Mouse (Mus musculus): ENCODE data around the gene Pitpnm2. TPM values are rescaled to one million over a fixed set of nuclear protein-coding genes. Genes with fewer than 3 reads are reported as not detected.
A peak's percentile ranks its signal among the peaks of the same experiment; 100 is the strongest.
"Not testable (repeated sequence)": the region's sequence is repeated elsewhere in the genome, so short reads cannot be mapped to it uniquely, and the experiment has no call there.

The Pitpnm2 gene
- 4.6 and 4.8 TPM in 2 replicates for polyA plus RNA-seq (2015; fragmentation: Nextera tagmentation; extraction: Ambion mirVana)

GRCm38 (mm10) chr5:124249614-124250591 lies at the start of gene Pitpnm2:
TSS of gene Pitpnm2 (minus strand) at chr5:124249760.
- Histone ChIP-seq H3K27me3 (no peaks in the 10 kb centered on the region), H3K36me3 (peaks cover 25% of the 10 kb centered on the region), H3K4me3 (peak within 1 kb of the TSS; percentile 74), H3K4me2 (peak within 1 kb of the TSS; percentile 85), H3K9me3 (no peaks in the 10 kb centered on the region), H3K4me1 (peaks cover 18% of the 10 kb centered on the region), H3K27ac (peak within 1 kb of the TSS; percentile 72), H3K9ac (peak within 1 kb of the TSS; percentile 87)
- ATAC-seq (ENCODE audit: insufficient number of reproducible peaks, insufficient read depth, low FRiP score, low TSS enrichment, low read depth): peak; percentile 57; the same call in 1 of the 2 replicates
- under 1% methylated on average over 65 of the region's 90 CpGs for WGBS

- peaks cover 63% of the 10 kb centered on the region for H3K36me3 ChIP-seq
- H3K27ac ChIP-seq, H3K4me3 ChIP-seq: not testable (repeated sequence)
Observed at GRCm38 (mm10) chr5:124299307-124299706, 49.7 kb upstream of the Pitpnm2 start.

GRCm38 (mm10) chr5:124296475-124296874 lies 46.9 kb upstream of the Pitpnm2 start:
- H3K4me2 ChIP-seq: no peak overlapping the region
- no peaks in the 10 kb centered on the region for H3K27me3 ChIP-seq
- ATAC-seq (ENCODE audit: insufficient number of reproducible peaks, insufficient read depth, low FRiP score, low TSS enrichment, low read depth): no peak
- no peak overlapping the region for H3K9ac ChIP-seq
- H3K4me1 ChIP-seq: no peaks in the 10 kb centered on the region
- no peaks in the 10 kb centered on the region for H3K9me3 ChIP-seq
- no peak overlapping the region for H3K4me3 ChIP-seq
- peaks cover 75% of the 10 kb centered on the region for H3K36me3 ChIP-seq
- WGBS: 96% methylated on average over 4 of the region's 4 CpGs
- no peak overlapping the region for H3K27ac ChIP-seq

More at GRCm38 (mm10) chr5:124299307-124299706, 49.7 kb upstream of the Pitpnm2 start:
- not testable (repeated sequence) for H3K4me2 ChIP-seq; H3K9me3 ChIP-seq; H3K4me1 ChIP-seq; ATAC-seq (ENCODE audit: insufficient number of reproducible peaks, insufficient read depth, low FRiP score, low TSS enrichment, low read depth); H3K9ac ChIP-seq; H3K27me3 ChIP-seq
- WGBS: 53% methylated on average over 4 of the region's 4 CpGs

GRCm38 (mm10) chr5:124293967-124294366 lies 44.4 kb upstream of the Pitpnm2 start:
- 92% methylated on average over 5 of the region's 5 CpGs for WGBS
- no peak for ATAC-seq (ENCODE audit: insufficient number of reproducible peaks, insufficient read depth, low FRiP score, low TSS enrichment, low read depth)

GRCm38 (mm10) chr5:124290216-124290615 lies 40.7 kb upstream of the Pitpnm2 start:
- H3K36me3 ChIP-seq: peaks cover 90% of the 10 kb centered on the region
- H3K4me1 ChIP-seq: no peaks in the 10 kb centered on the region
- 89% methylated on average over 4 of the region's 4 CpGs for WGBS
- no peak overlapping the region for H3K9ac ChIP-seq
- no peak for ATAC-seq (ENCODE audit: insufficient number of reproducible peaks, insufficient read depth, low FRiP score, low TSS enrichment, low read depth)
- no peaks in the 10 kb centered on the region for H3K27me3 ChIP-seq
- H3K4me2 ChIP-seq: no peak overlapping the region
- no peak overlapping the region for H3K27ac ChIP-seq
- H3K9me3 ChIP-seq: peaks cover 3% of the 10 kb centered on the region; the same call in 1 of the 2 replicates
- H3K4me3 ChIP-seq: no peak overlapping the region

More at GRCm38 (mm10) chr5:124293967-124294366, 44.4 kb upstream of the Pitpnm2 start:
- Histone ChIP-seq H3K4me2 (no peak overlapping the region), H3K27ac (no peak overlapping the region), H3K4me1 (no peaks in the 10 kb centered on the region), H3K27me3 (no peaks in the 10 kb centered on the region), H3K9me3 (no peaks in the 10 kb centered on the region), H3K36me3 (peaks cover 86% of the 10 kb centered on the region), H3K9ac (no peak overlapping the region), H3K4me3 (no peak overlapping the region)

- Histone ChIP-seq H3K27ac (no peak overlapping the region), H3K4me2 (no peak overlapping the region), H3K9ac (no peak overlapping the region), H3K4me3 (no peak overlapping the region), H3K27me3 (no peaks in the 10 kb centered on the region), H3K36me3 (peaks cover 82% of the 10 kb centered on the region), H3K9me3 (peaks cover 3% of the 10 kb centered on the region; the same call in 1 of the 2 replicates), H3K4me1 (no peaks in the 10 kb centered on the region)
- no peak for ATAC-seq (ENCODE audit: insufficient number of reproducible peaks, insufficient read depth, low FRiP score, low TSS enrichment, low read depth)
- WGBS: 96% methylated on average over 6 of the region's 6 CpGs
Observed at GRCm38 (mm10) chr5:124287616-124288247, 38.2 kb upstream of the Pitpnm2 start.

GRCm38 (mm10) chr5:124284330-124284729 lies 34.8 kb upstream of the Pitpnm2 start:
- ATAC-seq (ENCODE audit: insufficient number of reproducible peaks, insufficient read depth, low FRiP score, low TSS enrichment, low read depth): no peak
- H3K4me3 ChIP-seq: no peak overlapping the region
- no peak overlapping the region for H3K4me2 ChIP-seq
- H3K27ac ChIP-seq: no peak overlapping the region
- H3K36me3 ChIP-seq: peaks cover 78% of the 10 kb centered on the region
- no peaks in the 10 kb centered on the region for H3K27me3 ChIP-seq
- no peaks in the 10 kb centered on the region for H3K4me1 ChIP-seq
- no peak overlapping the region for H3K9ac ChIP-seq
- H3K9me3 ChIP-seq: peaks cover 3% of the 10 kb centered on the region; the same call in 1 of the 2 replicates
- WGBS: 58% methylated on average over 3 of the region's 3 CpGs

GRCm38 (mm10) chr5:124282854-124283253 lies 33.3 kb upstream of the Pitpnm2 start:
- Histone ChIP-seq H3K4me1 (no peaks in the 10 kb centered on the region), H3K27me3 (no peaks in the 10 kb centered on the region), H3K4me2 (no peak overlapping the region), H3K27ac (no peak overlapping the region), H3K9ac (no peak overlapping the region), H3K36me3 (peaks cover 77% of the 10 kb centered on the region), H3K9me3 (peaks cover 2% of the 10 kb centered on the region; the same call in 1 of the 2 replicates), H3K4me3 (no peak overlapping the region)
- no peak for ATAC-seq (ENCODE audit: insufficient number of reproducible peaks, insufficient read depth, low FRiP score, low TSS enrichment, low read depth)
- 93% methylated on average over 2 of the region's 2 CpGs for WGBS

- Histone ChIP-seq H3K9me3 (no peaks in the 10 kb centered on the region), H3K27me3 (no peaks in the 10 kb centered on the region), H3K9ac (no peak overlapping the region), H3K36me3 (peaks cover 38% of the 10 kb centered on the region), H3K4me3 (no peak overlapping the region), H3K4me2 (no peak overlapping the region), H3K27ac (0 out of 2 replicates have a peak overlapping the region, but pooled peaks have one; percentile 28), H3K4me1 (peaks cover 15% of the 10 kb centered on the region)
- 87% methylated on average over 5 of the region's 5 CpGs for WGBS
- no peak for ATAC-seq (ENCODE audit: insufficient number of reproducible peaks, insufficient read depth, low FRiP score, low TSS enrichment, low read depth)
Observed at GRCm38 (mm10) chr5:124270226-124270625, 20.7 kb upstream of the Pitpnm2 start.

GRCm38 (mm10) chr5:124269661-124270060 lies 20.1 kb upstream of the Pitpnm2 start:
- WGBS: 38% methylated on average over 11 of the region's 11 CpGs
- no peak for ATAC-seq (ENCODE audit: insufficient number of reproducible peaks, insufficient read depth, low FRiP score, low TSS enrichment, low read depth)
- H3K36me3 ChIP-seq: peaks cover 36% of the 10 kb centered on the region

GRCm38 (mm10) chr5:124267652-124268051 lies 18.1 kb upstream of the Pitpnm2 start:
- Histone ChIP-seq H3K4me1 (peaks cover 15% of the 10 kb centered on the region), H3K27me3 (no peaks in the 10 kb centered on the region), H3K4me2 (no peak overlapping the region), H3K9me3 (no peaks in the 10 kb centered on the region), H3K9ac (no peak overlapping the region), H3K4me3 (no peak overlapping the region), H3K36me3 (peaks cover 45% of the 10 kb centered on the region), H3K27ac (no peak overlapping the region)
- WGBS: 86% methylated on average over 6 of the region's 6 CpGs
- ATAC-seq (ENCODE audit: insufficient number of reproducible peaks, insufficient read depth, low FRiP score, low TSS enrichment, low read depth): no peak

More at GRCm38 (mm10) chr5:124269661-124270060, 20.1 kb upstream of the Pitpnm2 start:
- Histone ChIP-seq H3K9ac (no peak overlapping the region), H3K4me1 (peaks cover 15% of the 10 kb centered on the region), H3K9me3 (no peaks in the 10 kb centered on the region), H3K4me2 (no peak overlapping the region), H3K27ac (no peak overlapping the region), H3K4me3 (no peak overlapping the region), H3K27me3 (no peaks in the 10 kb centered on the region)
